Mouse (Mus musculus): Measurements from ENCODE around the gene Svep1.

- TF ChIP-seq POLR2A (IDR thresholded peaks at IDR 0.05; ENCODE audit: borderline replicate concordance, extremely low read depth, low read depth, low read length), result no peak
- no peak for TF ChIP-seq CTCF (IDR thresholded peaks at IDR 0.05; ENCODE audit: insufficient read depth, low read length)
These were observed 29.2 kb upstream of the Svep1 start for GRCm38 (mm10) chr4:58235828-58236227.
